Mouse (Mus musculus): ENCODE data around the gene Plekhh2.

DNA sequence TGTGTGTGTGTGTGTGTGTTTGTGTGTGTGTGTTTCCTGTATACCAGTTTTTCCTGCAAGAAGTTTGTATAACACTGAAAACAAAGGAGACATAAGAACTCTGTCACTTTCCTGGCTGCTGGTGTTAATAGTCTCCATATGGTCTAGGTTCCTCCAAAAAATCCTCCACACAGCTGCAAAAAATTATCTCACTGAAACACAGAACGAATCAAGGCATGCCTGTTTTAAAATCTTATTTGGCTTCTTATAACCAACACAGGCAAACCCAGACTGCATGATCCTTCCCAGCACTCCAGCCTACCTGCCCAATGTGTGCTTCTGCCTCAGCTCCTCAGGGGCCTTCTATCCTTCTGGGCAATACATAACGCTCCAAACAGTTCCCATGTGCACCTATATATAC lies 111.2 kb downstream of the Plekhh2 start:
- TF ChIP-seq CTCF (IDR thresholded peaks at IDR 0.05 in 2 of 3, conservative IDR thresholded peaks at IDR 0.05 in 1 of 3; ENCODE audit: control insufficient read depth in 1 of 3, insufficient read depth in 1 of 3, low read depth in 2 of 3, low read length in 3 of 3, poor library complexity in 1 of 3, severe bottlenecking in 1 of 3) (no peak), MXI1 (IDR thresholded peaks at IDR 0.05; ENCODE audit: low read depth, low read length) (no peak), GABPA (IDR thresholded peaks at IDR 0.05; ENCODE audit: low read depth, low read length) (no peak), POLR2AphosphoS2 (IDR thresholded peaks at IDR 0.05; ENCODE audit: low read length) (no peak), POLR2A (IDR thresholded peaks at IDR 0.05; ENCODE audit: control insufficient read depth in 1 of 2, insufficient read depth in 1 of 2, low read depth in 1 of 2, low read length in 2 of 2, poor library complexity in 1 of 2) (no peak)

All from MEL (cell line).